Mouse (Mus musculus) C2C12 (cell line): ENCODE data around the gene Gm19684. TPM values are rescaled to one million over a fixed set of nuclear protein-coding genes. Genes with fewer than 3 reads are reported as not detected.
"Not testable (repeated sequence)": the region's sequence is repeated elsewhere in the genome, so short reads cannot be mapped to it uniquely, and the experiment has no call there.

Experiments
- H3K27me3 ChIP-seq: one replicate; pipeline ENCODE4 v1.6.1; 2011; ENCODE audit not compliant: control insufficient read depth, insufficient read depth, insufficient read length
- H3K36me3 ChIP-seq: one replicate; pipeline ENCODE4 v1.6.1; 2011; ENCODE audit not compliant: control insufficient read depth, insufficient read depth
- H3K4me3 ChIP-seq: one replicate; pipeline ENCODE4 v1.5.1; 2011; ENCODE audit warnings: mild to moderate bottlenecking, control low read depth; ENCODE audit not compliant: poor library complexity, insufficient read depth, severe bottlenecking
- H3K79me2 ChIP-seq: one replicate; pipeline ENCODE4 v1.6.1; 2011; ENCODE audit not compliant: control insufficient read depth, insufficient read depth
- H3K79me3 ChIP-seq: one replicate; pipeline ENCODE4 v1.6.1; 2011; ENCODE audit warnings: low read depth, control low read depth
- H3ac ChIP-seq: one replicate; pipeline ENCODE3; 2011; ENCODE audit warnings: low read depth; ENCODE audit not compliant: control insufficient read depth, insufficient read length
- CEBPB ChIP-seq: IDR thresholded peaks from one replicate; pipeline ENCODE4 v1.6.1; 2011; ENCODE audit warnings: low read depth, mild to moderate bottlenecking, control low read depth, moderate library complexity
- CTCF ChIP-seq: IDR thresholded peaks from one replicate; pipeline ENCODE4 v1.5.1; 2011; ENCODE audit not compliant: control insufficient read depth, insufficient read depth, insufficient read length
- FOSL1 ChIP-seq: IDR thresholded peaks from one replicate; pipeline ENCODE4 v1.8.0; 2011; ENCODE audit warnings: mild to moderate bottlenecking, low read length; ENCODE audit not compliant: poor library complexity, insufficient read depth, severe bottlenecking
- MAX ChIP-seq: IDR thresholded peaks from one replicate; pipeline ENCODE4 v1.6.1; 2011; ENCODE audit warnings: mild to moderate bottlenecking, control low read depth
- MYOD1 ChIP-seq: IDR thresholded peaks from one replicate; pipeline ENCODE4 v1.6.1; 2011; ENCODE audit warnings: low read depth; ENCODE audit not compliant: control insufficient read depth, insufficient read length
- MYOG ChIP-seq: IDR thresholded peaks from one replicate; pipeline ENCODE4 v1.6.1; 2011; ENCODE audit not compliant: control insufficient read depth, insufficient read length; ENCODE audit errors: extremely low read depth
- USF1 ChIP-seq: IDR thresholded peaks from one replicate; pipeline ENCODE4 v1.6.1; 2011; ENCODE audit warnings: low read depth, mild to moderate bottlenecking, control low read depth, moderate library complexity
- polyA plus RNA-seq: library from polyadenylated mRNA; unstranded; fragments of >200 nt; fragmentation: generic; extraction: Trizol; gene quantifications from one replicate; pipeline ENCODE4 v1.2.1, GENCODE M21; 2012; ENCODE audit warnings: missing spikeins

Gm19684 gene
- polyA plus RNA-seq, 1 experiment, result not detected

DNA sequence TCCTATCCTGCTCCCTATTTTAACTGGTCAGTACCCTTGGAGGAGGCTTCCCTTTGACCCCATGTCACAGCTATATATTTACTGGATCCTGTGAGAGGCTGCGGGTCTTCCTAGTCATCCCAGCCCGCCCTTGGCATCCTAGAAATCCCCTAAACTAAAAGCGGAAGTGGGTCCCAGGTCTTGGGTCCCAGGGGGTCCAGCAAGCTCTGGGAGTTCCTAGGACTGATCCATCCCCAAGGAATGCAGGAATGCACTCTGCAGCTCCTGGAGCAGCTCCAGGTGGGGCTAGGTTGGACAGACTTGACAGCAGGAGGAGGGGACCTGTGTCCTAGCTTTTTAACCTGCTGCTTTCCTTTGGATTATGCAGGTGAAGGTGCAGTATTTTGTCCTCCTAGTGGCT lies 27.5 kb upstream of the Gm19684 start:
- Histone ChIP-seq H3K79me3 (no peaks in the 10 kb centered on the region), H3K79me2 (no peaks in the 10 kb centered on the region), H3K27me3 (peaks cover 12% of the 10 kb centered on the region), H3K36me3 (no peaks in the 10 kb centered on the region), H3ac (no peak overlapping the region), H3K4me3 (no peak overlapping the region)
- no peak for TF ChIP-seq MAX
- TF ChIP-seq USF1, result no peak
- TF ChIP-seq MYOG, result no peak
- TF ChIP-seq CEBPB, result no peak
- TF ChIP-seq FOSL1, result no peak
- TF ChIP-seq CTCF, result no peak
- TF ChIP-seq MYOD1, result no peak

DNA sequence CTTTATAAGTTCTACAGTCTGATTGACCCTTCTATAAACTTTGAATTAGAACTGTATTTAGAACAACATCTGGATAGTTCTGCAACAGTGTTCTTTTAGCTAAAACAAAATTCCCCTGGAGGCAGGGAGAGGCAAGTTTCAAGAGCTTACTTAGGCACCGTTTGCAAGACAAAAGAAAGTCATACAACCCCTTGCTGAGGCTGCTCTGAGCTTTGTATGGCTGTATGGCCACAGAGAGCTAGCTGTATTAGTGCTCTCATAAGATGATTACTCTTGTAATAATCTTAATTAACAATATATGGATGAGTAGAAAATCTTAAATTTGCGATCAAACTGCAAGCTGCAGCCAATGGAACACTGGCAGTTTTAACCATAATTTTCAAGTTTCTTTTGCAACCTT lies 21.9 kb upstream of the Gm19684 start:
- H3K36me3 ChIP-seq, H3K79me3 ChIP-seq, H3K79me2 ChIP-seq, H3K4me3 ChIP-seq, H3ac ChIP-seq, H3K27me3 ChIP-seq: not testable (repeated sequence)

DNA sequence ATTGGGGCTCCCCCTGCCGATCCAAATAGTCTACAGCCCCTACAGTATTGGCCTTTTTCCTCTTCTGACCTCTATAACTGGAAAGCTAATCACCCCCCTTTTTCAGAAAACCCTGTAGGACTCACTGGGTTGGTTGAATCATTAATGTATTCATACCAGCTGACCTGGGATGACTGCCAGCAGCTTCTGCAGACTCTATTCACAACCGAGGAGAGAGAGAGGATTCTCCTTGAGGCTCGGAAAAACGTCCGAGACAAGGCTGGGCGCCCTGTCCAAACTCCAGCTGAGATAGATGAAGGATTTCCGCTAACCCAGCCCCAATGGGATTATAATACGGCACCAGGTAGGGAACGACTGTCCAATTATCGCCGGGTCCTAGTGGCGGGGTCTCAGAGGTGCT lies 19.4 kb upstream of the Gm19684 start:
- H3K4me3 ChIP-seq, H3K79me3 ChIP-seq, H3K36me3 ChIP-seq, H3ac ChIP-seq, H3K27me3 ChIP-seq, H3K79me2 ChIP-seq: not testable (repeated sequence)

DNA sequence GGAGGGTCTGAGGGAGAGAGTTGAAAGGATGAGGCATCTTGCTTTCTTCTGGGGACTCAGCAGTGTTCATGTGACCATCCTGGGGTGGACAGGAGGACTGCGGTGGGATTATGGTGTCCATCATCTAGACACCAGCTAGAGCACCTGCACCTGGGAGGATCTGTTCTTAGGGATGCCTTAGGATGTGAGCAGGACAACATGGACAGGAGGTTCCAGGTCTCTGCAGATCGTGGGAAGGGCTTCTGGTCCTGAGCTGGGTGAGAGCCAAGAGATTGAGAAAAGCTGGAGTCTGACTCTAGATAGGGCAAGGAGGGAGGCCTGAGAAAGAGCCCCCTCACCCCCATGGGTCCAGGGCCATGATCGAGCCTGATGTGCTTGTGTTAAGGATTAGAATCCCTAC lies 11.3 kb upstream of the Gm19684 start:
- not testable (repeated sequence) for H3K79me3 ChIP-seq, H3K36me3 ChIP-seq, H3K4me3 ChIP-seq, H3K79me2 ChIP-seq, H3ac ChIP-seq
- peaks cover 17% of the 10 kb centered on the region for H3K27me3 ChIP-seq

DNA sequence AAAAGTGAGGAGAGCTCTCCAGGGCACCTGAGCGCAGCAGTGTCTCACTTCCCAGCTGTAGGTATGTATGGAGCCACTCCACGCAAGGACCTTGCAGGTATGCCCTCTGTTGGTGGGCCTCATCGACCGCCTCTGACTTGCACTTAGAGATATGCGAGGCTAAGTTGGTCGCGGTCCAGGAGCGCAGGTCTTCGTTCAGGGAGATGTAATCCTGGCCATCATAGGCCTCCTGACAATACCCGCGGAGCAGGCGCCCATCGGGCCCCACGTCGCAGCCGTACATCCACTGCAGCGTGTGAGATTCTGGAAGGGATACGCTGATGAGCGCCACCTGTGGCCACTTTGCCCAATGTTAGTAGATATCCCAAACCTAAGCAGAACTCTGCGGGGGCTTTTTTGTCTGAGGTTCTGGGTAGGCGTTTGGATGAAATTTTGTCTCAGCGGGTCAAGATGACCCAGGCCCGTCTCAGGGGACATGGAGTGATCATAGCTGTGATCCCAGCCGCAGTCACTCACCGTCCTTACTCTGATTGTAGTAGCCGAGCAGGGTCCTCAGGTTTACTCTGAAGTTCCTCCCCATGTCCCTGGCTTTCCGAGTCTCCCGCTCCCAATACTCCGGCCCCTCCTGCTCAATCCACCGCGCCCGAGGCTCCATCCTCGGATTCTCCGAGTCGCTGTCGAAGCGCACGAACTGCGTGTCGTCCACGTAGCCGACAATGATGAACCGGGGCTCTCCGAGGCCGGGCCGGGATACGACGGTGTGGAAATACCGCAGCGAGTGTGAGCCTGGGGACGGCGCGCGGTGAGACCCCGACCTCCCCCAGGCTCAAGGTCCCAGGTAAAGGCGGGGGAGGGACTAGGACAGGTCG lies 10.6 kb upstream of the Gm19684 start:
- peaks cover 17% of the 10 kb centered on the region for H3K27me3 ChIP-seq
- not testable (repeated sequence) for H3K79me3 ChIP-seq, H3K36me3 ChIP-seq, H3K79me2 ChIP-seq, H3ac ChIP-seq, H3K4me3 ChIP-seq

DNA sequence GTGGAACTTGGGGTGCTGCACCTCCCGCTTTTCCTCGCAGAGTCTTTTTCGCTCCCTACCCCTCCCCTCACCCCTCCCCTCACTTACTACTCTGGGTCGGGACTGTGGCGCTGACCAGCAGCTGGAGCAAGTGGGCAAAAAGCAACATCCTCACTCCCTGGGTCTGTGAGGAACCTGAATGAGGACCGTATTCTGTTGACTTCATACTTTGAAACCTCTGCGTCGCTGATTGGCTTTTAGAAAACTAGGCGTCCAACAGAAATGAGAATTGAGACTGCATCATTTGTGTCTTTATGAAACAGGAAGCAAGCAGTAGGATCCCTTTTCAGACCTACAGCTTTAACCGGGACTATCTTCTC lies 10.0 kb upstream of the Gm19684 start:
- H3K27me3 ChIP-seq, result peaks cover 17% of the 10 kb centered on the region
- not testable (repeated sequence) for H3K79me3 ChIP-seq, H3K4me3 ChIP-seq, H3K79me2 ChIP-seq, H3ac ChIP-seq, H3K36me3 ChIP-seq

DNA sequence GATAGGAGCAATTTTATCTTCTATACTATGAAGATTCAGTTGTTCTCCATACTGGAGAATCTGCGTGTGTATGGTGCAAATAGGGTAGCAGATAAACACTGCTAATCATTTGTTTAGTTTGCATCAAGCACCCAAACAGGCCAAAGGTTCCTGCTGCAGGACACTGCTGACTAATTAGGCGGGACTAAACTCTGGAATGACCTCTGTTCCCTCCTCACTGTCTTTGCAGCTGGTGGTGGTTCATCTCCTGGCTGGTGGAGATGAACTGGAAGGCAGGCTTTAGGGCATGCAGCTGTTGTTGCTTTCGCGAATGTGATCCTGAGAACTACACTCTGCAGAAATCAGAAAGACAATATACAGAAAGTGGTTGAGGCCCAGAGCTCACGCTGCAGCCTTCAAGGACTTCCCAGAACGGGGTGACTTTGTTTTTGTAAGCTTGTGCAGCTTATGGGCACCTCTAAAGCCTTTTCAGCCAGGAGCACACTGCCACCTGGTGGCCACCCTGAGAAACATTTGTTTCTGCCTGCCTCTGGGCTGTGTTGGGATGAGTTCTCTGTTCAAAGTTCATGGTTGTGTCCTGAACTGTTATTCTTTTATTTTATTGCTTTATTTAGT lies 7.4 kb upstream of the Gm19684 start:
- not testable (repeated sequence) for H3ac ChIP-seq, H3K4me3 ChIP-seq, H3K79me3 ChIP-seq, H3K79me2 ChIP-seq, H3K36me3 ChIP-seq
- peaks cover 16% of the 10 kb centered on the region for H3K27me3 ChIP-seq

DNA sequence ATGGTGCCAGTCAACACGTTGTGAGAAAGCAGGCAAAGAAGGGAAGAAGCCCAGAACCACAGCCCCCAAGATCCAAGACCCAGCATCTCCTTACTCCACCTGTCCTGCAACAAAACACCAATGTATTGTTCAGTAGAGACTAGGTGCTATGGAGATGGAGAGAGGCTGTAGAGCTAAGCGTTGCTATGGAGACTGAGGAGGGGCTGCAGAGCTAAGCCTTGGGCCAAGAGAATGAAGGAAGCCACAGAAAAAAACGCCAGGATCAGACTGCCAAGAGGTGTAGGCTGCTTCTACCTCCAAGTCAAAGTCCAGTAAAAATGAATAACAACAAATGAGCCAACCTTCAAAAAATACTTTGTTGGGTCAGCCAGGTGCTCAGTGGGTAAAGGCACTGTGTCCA lies 4.9 kb upstream of the Gm19684 start:
- not testable (repeated sequence) for H3K27me3 ChIP-seq, H3K36me3 ChIP-seq, H3ac ChIP-seq, H3K79me3 ChIP-seq, H3K79me2 ChIP-seq, H3K4me3 ChIP-seq

DNA sequence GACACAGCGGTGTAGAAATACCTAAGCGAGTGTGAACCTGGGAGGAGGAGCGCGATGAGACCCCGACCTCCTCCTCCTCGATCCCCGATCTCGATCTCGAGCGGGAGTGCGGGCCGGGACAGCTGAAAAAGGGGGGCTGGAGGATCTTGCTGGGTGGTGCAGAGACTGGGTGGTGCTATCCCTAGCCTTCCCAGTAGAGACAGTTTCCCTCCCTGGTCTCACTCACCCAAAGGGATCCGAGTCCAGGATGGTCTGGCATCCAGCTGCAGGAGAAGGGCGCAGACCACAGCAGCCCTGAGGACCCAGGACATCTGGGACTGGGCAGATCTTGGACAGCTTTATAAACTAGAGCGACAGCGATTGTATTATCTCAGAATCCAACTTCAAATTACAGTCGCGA lies 639 bp upstream of the Gm19684 start:
- H3K79me3 ChIP-seq, H3K27me3 ChIP-seq, H3ac ChIP-seq, H3K79me2 ChIP-seq, H3K36me3 ChIP-seq: not testable (repeated sequence)
- H3K4me3 ChIP-seq, result peak overlapping the region; percentile 11

DNA sequence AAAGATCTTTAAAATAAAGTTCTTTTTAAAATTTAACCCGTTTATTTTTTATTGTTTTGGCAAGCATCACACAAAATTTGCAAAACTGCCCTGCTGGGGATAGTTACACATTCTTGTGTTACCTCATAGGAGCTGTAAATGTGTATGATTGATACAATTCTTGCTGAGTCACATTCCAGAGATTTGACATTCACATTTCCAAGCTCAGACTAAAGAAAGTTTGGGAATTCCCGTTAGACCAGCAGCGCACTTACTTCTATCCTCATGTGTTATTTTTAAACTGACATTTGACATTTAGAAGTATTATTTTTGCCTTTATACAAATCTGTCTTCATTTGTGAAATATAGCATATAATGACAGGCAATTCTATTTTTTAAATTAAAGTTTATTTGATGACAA lies 2.6 kb downstream of the Gm19684 start:
- not testable (repeated sequence) for H3K4me3 ChIP-seq, H3K36me3 ChIP-seq, H3K79me3 ChIP-seq, H3K27me3 ChIP-seq, H3ac ChIP-seq, H3K79me2 ChIP-seq

DNA sequence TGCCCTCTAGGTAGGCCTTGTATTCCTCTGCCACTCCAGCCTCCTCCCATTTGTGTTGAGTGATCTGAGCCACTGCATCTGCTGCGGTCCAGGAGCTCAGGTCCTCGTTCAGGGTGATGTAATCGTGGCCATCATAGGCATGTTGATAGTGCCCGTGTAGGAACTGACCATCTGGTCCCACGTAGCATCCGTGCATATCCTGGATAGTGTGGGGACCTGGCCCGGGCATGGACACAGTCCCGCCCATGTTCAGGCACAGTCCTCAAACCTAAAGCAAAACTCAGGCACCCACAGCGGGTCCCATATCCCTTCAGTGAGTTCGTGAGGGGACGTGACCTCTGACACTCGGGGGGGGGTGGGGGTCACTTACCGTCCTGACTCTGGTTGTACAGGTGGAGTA lies 7.0 kb downstream of the Gm19684 start:
- not testable (repeated sequence) for H3K4me3 ChIP-seq, H3K79me3 ChIP-seq, H3K36me3 ChIP-seq, H3ac ChIP-seq, H3K79me2 ChIP-seq
- H3K27me3 ChIP-seq, result peaks cover 11% of the 10 kb centered on the region
